Mouse (Mus musculus): ENCODE measurements around the gene 1700025G04Rik.

1700025G04Rik gene

DNA sequence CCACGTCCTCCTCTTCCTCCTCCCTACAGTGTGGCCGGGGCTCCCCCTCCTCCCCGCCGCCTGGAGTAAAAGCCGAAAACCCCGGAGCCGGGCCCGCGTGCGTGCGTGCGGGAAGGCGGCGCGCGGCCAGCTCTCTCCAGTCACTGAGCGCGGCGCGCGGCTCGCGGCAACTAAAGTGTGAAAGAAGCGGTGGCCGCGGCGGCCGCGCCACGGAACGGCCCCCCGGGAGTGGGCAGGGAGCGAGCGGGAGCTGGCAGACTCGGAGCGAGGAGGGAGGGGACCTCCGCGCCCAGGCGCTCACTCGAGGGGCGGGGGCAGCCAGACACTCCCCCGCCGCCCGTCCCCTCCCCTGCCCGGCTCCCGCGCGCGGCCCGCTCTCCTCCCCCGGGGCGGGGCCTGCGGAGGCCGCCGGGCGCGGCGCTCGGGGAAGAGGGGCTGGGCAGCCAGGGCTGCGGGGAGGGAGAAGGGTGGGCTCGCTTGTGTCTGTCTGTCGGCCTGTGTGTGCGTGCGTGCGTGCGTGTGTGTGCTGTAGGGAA, at the start of gene 1700025G04Rik:
Gene 1700025G04Rik, minus strand, starts transcription at position 108 of the 536 bp plus-strand sequence.
- DNase-seq (ENCODE audit: low read depth), result peak; percentile 85

DNA sequence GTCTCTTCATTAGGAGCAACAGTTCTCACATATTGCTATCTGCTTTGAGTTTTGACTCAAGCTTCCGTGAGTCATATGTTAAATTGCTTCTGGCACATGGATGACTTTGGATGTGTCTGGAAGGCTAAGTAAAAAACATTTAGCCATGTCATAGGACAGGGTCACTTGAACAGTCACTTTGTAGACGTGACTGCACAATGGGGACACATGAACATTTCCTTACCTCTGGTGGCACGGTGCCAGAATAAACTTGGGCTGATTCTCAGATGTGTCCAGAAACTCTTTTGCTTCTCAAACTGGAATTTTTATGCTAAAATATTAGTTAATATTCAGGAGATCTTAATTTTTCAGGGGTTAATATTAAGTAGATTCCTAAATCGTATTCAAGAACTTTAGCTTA, 49.6 kb upstream of the 1700025G04Rik start:
- no peak for DNase-seq (ENCODE audit: low read depth)

DNA sequence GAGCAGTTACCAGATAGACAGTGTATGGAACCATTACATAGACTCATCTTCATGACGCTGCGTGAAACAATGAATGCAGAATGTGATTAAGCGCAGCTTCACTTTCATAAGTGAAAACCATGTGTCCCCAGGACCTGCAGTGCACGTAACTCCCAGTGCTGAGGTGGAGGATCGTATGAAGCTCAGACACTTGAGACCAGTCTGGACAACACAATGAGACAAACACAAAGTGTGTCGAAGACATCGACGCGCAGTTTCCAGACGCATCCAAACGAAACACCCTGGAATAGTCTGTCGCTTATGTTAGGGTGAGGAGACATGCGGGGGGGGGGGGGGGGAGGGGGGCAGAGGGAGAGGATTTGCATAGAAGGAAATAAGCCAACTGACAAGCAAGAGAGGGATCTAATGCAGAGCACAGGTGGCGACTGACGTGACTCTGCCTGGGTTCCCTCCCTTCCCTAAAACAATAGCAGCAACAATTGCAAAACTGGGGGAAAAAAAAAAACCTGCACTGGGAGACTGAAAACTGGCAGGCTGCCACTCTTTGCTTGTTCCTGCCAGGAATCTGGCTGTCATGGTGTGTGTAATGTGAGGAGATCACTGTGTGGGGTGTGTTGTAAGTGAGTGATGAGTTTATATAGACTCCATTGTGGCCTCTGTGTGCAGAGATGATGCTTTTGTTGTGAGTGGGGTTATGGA, 40.3 kb upstream of the 1700025G04Rik start:
- DNase-seq (ENCODE audit: low read depth), result no peak

DNA sequence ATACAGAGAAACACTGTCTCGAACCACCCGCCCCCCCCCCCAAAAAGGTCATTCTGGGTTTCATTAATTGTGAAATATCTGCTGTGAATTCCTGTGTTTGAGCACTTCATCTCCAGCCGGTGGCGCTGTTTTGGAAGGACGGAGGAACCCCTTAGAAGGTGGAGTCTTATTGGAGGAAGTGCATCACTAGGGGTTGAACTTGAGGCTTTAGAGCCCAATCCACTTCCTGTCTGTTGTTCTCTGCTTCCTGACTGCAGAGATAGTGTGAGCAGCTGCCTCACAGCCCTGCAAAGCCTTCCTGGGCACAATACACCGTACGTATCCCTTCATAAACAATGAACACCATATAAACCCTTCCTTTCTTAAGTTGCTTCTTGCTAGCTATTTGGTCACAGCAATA, 35.5 kb upstream of the 1700025G04Rik start:
- DNase-seq (ENCODE audit: low read depth), result no peak

DNA sequence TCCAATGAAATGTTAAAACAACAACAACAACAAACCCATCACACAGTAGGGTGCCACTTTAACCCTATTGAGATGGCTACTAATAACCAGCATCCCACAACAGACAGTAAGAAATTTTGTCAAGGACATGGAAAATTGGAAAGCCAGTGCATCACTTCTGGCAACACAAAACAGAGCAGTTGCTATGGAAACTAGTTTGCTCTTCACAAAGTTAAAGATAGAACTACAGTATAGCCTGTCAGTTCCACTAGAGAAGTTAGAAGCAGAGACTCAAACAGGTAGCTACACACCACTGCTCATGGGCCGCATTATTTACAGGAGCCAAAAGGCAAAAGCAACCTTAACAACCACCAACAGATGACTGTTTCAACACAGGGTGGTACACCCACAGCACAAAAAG, 20.2 kb upstream of the 1700025G04Rik start:
- DNase-seq (ENCODE audit: low read depth), result no peak

DNA sequence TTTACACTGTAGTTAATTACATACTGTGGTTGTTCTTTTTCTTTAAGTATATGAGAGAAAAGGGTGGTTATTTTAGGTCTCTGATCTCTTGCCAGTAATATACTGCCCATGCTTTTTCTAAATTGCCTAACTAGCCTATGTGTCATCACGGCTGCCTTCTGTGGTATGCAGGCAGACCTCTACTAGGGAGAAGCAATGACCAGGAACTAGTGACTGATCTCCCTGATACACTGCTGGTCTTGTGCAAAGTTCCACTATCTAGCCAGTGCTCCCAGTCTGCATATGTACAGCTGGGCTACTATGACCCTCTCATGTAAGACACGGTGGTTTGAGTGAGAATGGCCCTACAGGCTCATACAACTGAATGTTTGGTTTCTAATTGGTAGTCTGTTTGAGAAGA, 16.2 kb upstream of the 1700025G04Rik start:
- DNase-seq (ENCODE audit: low read depth), result no peak

GRCm38 (mm10) chr1:152105246-152105645, 15.3 kb upstream of the 1700025G04Rik start:
- no peak for DNase-seq (ENCODE audit: low read depth)

GRCm38 (mm10) chr1:152101746-152102145, 11.8 kb upstream of the 1700025G04Rik start:
- DNase-seq (ENCODE audit: low read depth), result no peak

DNA sequence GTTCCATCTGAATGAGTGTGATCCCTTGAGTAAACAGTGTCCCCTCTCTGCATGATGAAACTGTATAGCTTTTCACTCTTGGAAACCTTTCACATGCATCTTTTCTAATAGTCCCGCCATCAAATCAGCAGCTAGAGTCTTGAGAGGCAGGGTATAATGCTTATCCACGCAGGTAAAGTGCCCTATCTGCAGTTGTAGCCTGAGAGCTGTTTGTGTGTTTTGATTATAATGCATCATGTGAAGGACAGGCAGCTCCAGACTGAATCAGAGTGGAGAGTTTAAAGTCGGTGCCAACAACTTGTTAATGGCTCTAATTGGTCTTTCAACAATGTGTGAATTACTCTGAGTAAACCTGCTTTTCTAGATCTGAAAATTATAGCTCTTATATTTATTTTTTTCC, 6.1 kb upstream of the 1700025G04Rik start:
- DNase-seq (ENCODE audit: low read depth), result no peak

- DNase-seq (ENCODE audit: low read depth), result no peak
Measured at GRCm38 (mm10) chr1:152090564-152091545, 930 bp upstream of the 1700025G04Rik start.

- DNase-seq (ENCODE audit: low read depth), result peak; percentile 66
Measured at GRCm38 (mm10) chr1:152089526-152089925, 399 bp downstream of the 1700025G04Rik start.

GRCm38 (mm10) chr1:152088791-152089401, 1.0 kb downstream of the 1700025G04Rik start:
- DNase-seq (ENCODE audit: low read depth), result peak; percentile 59

- DNase-seq (ENCODE audit: low read depth), result no peak
Measured at GRCm38 (mm10) chr1:152088030-152088429, 1.9 kb downstream of the 1700025G04Rik start.

DNA sequence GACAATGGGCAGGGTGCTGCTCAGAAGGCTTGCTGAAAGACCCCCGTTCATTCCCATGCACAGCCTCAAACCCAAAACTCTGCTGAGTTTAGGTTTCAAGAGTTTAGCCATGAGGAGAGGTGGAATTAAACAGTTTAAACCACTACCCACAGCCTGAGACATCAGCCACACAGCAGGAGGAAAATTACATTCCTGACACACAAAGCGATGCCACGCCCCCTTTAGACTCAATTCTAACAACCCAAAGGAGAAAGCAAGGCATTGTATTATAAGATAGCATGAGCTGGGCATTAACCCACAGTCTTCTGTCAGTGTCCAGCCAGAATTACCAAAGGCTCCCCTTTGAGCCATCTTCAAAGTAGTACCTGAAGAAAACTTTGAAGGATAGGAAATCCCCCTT, 3.0 kb downstream of the 1700025G04Rik start:
- no peak for DNase-seq (ENCODE audit: low read depth)

GRCm38 (mm10) chr1:152085561-152085960, 4.4 kb downstream of the 1700025G04Rik start:
- no peak for DNase-seq (ENCODE audit: low read depth)

DNA sequence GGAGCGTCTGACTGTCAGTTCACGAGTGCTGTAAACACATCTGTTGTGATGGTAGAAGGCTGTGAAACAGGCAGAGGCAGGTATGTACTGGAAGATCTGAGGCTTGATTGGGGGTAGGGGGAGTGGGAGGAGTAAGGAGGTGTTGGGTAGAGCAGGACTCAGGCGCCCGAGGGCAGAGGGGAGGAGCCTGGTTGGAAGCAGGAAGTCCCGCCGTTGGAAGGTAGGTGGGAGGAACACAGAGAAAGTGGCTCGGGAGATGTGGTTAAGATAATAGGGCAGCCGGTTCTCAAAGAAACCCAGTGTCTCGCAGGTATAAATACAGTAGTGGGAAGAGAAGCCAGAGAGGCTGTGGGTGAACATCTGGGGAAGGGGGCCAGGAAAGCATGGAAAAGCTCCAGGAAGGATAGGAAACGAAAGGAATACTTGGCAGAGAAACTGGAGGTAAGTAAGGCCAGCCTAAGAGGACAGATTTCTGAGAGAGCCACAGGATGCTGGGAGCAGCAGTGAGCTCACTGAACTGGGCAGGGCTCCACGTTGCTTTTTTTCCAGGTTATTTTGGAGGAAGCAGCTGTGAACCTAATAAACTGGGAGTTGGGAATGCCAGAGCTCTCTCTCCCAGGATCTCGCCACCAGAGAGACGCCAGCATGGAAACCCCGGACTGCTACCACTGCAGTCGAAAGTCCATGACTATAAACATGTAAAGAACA, 5.1 kb downstream of the 1700025G04Rik start:
- DNase-seq (ENCODE audit: low read depth), result peak; percentile 84

GRCm38 (mm10) chr1:152081954-152082711, 7.8 kb downstream of the 1700025G04Rik start:
- no peak for DNase-seq (ENCODE audit: low read depth)

- DNase-seq (ENCODE audit: low read depth), result no peak
Measured at GRCm38 (mm10) chr1:152081121-152081520, 8.8 kb downstream of the 1700025G04Rik start.

- no peak for DNase-seq (ENCODE audit: low read depth)
Measured at GRCm38 (mm10) chr1:152080244-152080643, 9.7 kb downstream of the 1700025G04Rik start.

- DNase-seq (ENCODE audit: low read depth), result no peak
Measured at GRCm38 (mm10) chr1:152077171-152077715, 12.7 kb downstream of the 1700025G04Rik start.
